Mouse (Mus musculus) cerebellum, adult 2 months (tissue): Measurements from ENCODE around the gene Cnbd2.

ENCODE experiments used
- CTCF ChIP-seq: fragments of 200-500 bp; IDR thresholded peaks from 2 replicates; pipeline ENCODE4 v1.5.1; 2011; ENCODE audit warnings: low read depth, mild to moderate bottlenecking, control low read depth, low read length, moderate library complexity, borderline replicate concordance; ENCODE audit not compliant: insufficient read depth
- POLR2A ChIP-seq: fragments of 200-500 bp; IDR thresholded peaks from 2 replicates; pipeline ENCODE4 v1.6.1; 2011; ENCODE audit warnings: low read length, control low read depth, borderline replicate concordance; ENCODE audit not compliant: insufficient read depth

DNA sequence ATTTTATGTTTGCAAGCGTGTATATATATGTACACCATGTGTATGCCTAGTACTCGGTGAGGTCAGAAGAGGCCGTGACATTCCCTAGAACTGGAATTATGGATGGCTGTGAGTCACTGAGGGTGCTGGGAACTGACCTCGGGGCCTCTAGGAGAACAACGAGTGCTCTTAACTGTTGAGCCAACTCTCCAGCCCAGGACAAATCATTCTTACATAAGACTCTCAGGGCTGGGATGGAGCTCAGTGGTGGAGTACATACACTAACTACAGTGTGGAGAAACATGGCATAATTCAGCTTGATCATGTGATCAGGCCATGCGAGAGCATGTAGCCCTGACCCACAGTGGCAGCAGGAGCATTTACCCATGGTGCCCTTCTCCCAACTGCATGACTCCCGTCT, 85.9 kb downstream of the Cnbd2 start:
- TF ChIP-seq POLR2A, result no peak
- no peak for TF ChIP-seq CTCF
